ENCODE assay signal across 22 mouse cellular contexts in genomic region chr19:44502741-44503140, GRCm38 (mm10). TPM values are rescaled to one million over a fixed set of nuclear protein-coding genes. Genes with fewer than 3 reads are reported as not detected.
DNase-seq lines count a peak whose midpoint lies in the region; ATAC-seq and TF ChIP-seq lines count a peak whose summit lies in the region.
"Had no signal": no experiment of that assay in that cellular context is flagged by ENCODE, and none has a peak within 500 bp of the region (broad histone marks: within the 10 kb centered on the region; RNA-seq: fewer than 3 reads in every experiment).

No protein-coding gene starts in this region.

- H3K9me3 ChIP-seq in lung, embryonic 14.5 days (ENCODE audit: low read depth, low read length), result no peaks in the 10 kb centered on the region
- no peaks in the 10 kb centered on the region for H3K9me3 ChIP-seq in midbrain, embryonic 11.5 days (ENCODE audit: control insufficient read depth, low read length)
- no peaks in the 10 kb centered on the region for H3K9me3 ChIP-seq in midbrain, embryonic 13.5 days
- H3K9me3 ChIP-seq: embryonic facial prominence, embryonic 13.5 days; forebrain, embryonic 13.5 days; heart, embryonic 12.5 days; hindbrain, embryonic 15.5 days had no signal

- peak; percentile 49 for DNase-seq in gastrocnemius, adult 18-20 months (ENCODE audit: low spot score)
- DNase-seq in gastrocnemius, postnatal 4 days (ENCODE audit: low spot score in 2 of 2), result no peak
- peak; percentile 79 for DNase-seq in lung, embryonic 14.5 days
- no peak for DNase-seq in lung, adult 2 months
- peak; percentile 47 for DNase-seq in midbrain, embryonic 11.5 days (ENCODE audit: low spot score, missing footprints)
- no peak for DNase-seq in MN1 (ENCODE audit: low spot score)
- DNase-seq: adrenal gland, adult 2 months; adrenal gland, postnatal 25 days; cerebellum, adult 18-20 months; cerebellum, adult 9-11 months; cerebellum, postnatal 36 days had no signal

- no peak overlapping the region for H3K9ac ChIP-seq in lung, embryonic 14.5 days
- no peak overlapping the region for H3K9ac ChIP-seq in midbrain, embryonic 11.5 days (ENCODE audit: low read length)
- H3K9ac ChIP-seq in midbrain, embryonic 13.5 days (replicated peaks), result no peak overlapping the region
- H3K9ac ChIP-seq: embryonic facial prominence, embryonic 13.5 days; forebrain, embryonic 13.5 days; heart, embryonic 12.5 days; hindbrain, embryonic 15.5 days had no signal

- 0 out of 2 replicates have a peak, but pooled peaks cover 6% of the 10 kb centered on the region for H3K27me3 ChIP-seq in lung, embryonic 14.5 days (ENCODE audit: insufficient read depth, low read length)
- H3K27me3 ChIP-seq in midbrain, embryonic 11.5 days (ENCODE audit: control insufficient read depth, insufficient read depth, low read length), result peaks cover 94% of the 10 kb centered on the region
- H3K27me3 ChIP-seq in midbrain, embryonic 13.5 days, result peaks cover 96% of the 10 kb centered on the region

- no peaks in the 10 kb centered on the region for H3K36me3 ChIP-seq in lung, embryonic 14.5 days (ENCODE audit: insufficient read depth)
- no peaks in the 10 kb centered on the region for H3K36me3 ChIP-seq in midbrain, embryonic 11.5 days (ENCODE audit: control insufficient read depth, insufficient read depth, low read length)
- no peaks in the 10 kb centered on the region for H3K36me3 ChIP-seq in midbrain, embryonic 13.5 days
- H3K36me3 ChIP-seq: embryonic facial prominence, embryonic 13.5 days; heart, embryonic 12.5 days; hindbrain, embryonic 15.5 days had no signal

- no peak overlapping the region for H3K4me3 ChIP-seq in lung, embryonic 14.5 days (ENCODE audit: low read depth, low read length)
- H3K4me3 ChIP-seq in lung, adult 2 months (replicated peaks; ENCODE audit: extremely low read depth, low read depth, low read length), result no peak overlapping the region
- no peak overlapping the region for H3K4me3 ChIP-seq in midbrain, embryonic 11.5 days (ENCODE audit: low read depth, low read length)
- no peak overlapping the region for H3K4me3 ChIP-seq in midbrain, embryonic 13.5 days (replicated peaks)
- H3K4me3 ChIP-seq: embryonic facial prominence, embryonic 13.5 days; forebrain, embryonic 13.5 days; heart, embryonic 12.5 days; hindbrain, embryonic 15.5 days had no signal

- H3K4me2 ChIP-seq in lung, embryonic 14.5 days, result no peak overlapping the region
- no peak overlapping the region for H3K4me2 ChIP-seq in midbrain, embryonic 11.5 days
- H3K4me2 ChIP-seq in midbrain, embryonic 13.5 days (replicated peaks), result no peak overlapping the region
- H3K4me2 ChIP-seq: embryonic facial prominence, embryonic 13.5 days; forebrain, embryonic 13.5 days; heart, embryonic 12.5 days; hindbrain, embryonic 15.5 days had no signal

- 46% methylated on average over 4 of the region's 4 CpGs for WGBS in lung, embryonic 14.5 days
- WGBS in lung, adult 2 months, result 55% methylated on average over 4 of the region's 4 CpGs
- WGBS in midbrain, embryonic 11.5 days, result 85% methylated on average over 4 of the region's 4 CpGs
- WGBS in midbrain, embryonic 13.5 days, result 83% methylated on average over 4 of the region's 4 CpGs

- H3K27ac ChIP-seq in lung, embryonic 14.5 days (ENCODE audit: low read depth), result no peak overlapping the region
- no peak overlapping the region for H3K27ac ChIP-seq in midbrain, embryonic 11.5 days (ENCODE audit: low read depth, low read length)
- no peak overlapping the region for H3K27ac ChIP-seq in midbrain, embryonic 13.5 days
- H3K27ac ChIP-seq: embryonic facial prominence, embryonic 13.5 days; forebrain, embryonic 13.5 days; hindbrain, embryonic 15.5 days had no signal

- H3K4me1 ChIP-seq in lung, embryonic 14.5 days (ENCODE audit: insufficient read depth), result no peaks in the 10 kb centered on the region
- H3K4me1 ChIP-seq in lung, adult 2 months (ENCODE audit: control insufficient read depth, insufficient read depth, low read length), result no peaks in the 10 kb centered on the region
- H3K4me1 ChIP-seq in midbrain, embryonic 11.5 days (ENCODE audit: control insufficient read depth, insufficient read depth, low read length), result no peaks in the 10 kb centered on the region
- no peaks in the 10 kb centered on the region for H3K4me1 ChIP-seq in midbrain, embryonic 13.5 days (replicated peaks)
- H3K4me1 ChIP-seq: embryonic facial prominence, embryonic 13.5 days; forebrain, embryonic 13.5 days; hindbrain, embryonic 15.5 days had no signal

- TF ChIP-seq CTCF in lung, embryonic 14.5 days (IDR thresholded peaks at IDR 0.05; ENCODE audit: low read depth), result no peak
- TF ChIP-seq CTCF in lung, adult 2 months (IDR thresholded peaks at IDR 0.05; ENCODE audit: insufficient read depth, low read length), result no peak

- no peak for TF ChIP-seq POLR2A in lung, adult 2 months (IDR thresholded peaks at IDR 0.05; ENCODE audit: borderline replicate concordance, extremely low read depth, low read depth, low read length)

- peak; percentile 47 for ATAC-seq in lung, embryonic 14.5 days (ENCODE audit: insufficient read depth)
- no peak for ATAC-seq in midbrain, embryonic 11.5 days (ENCODE audit: low FRiP score)
- no peak for ATAC-seq in midbrain, embryonic 13.5 days
- ATAC-seq: forebrain, embryonic 13.5 days had no signal

RNA-seq across cellular contexts. Expression of gene Wnt8b, which starts 9.5 kb away (rescaled TPM):
- total RNA-seq in gastrocnemius, adult 18-20 months (2021), result not detected
- total RNA-seq in gastrocnemius, postnatal 4 days (2021), result not detected
- not detected in 2 replicates for polyA plus RNA-seq in lung, embryonic 14.5 days (2014; fragmentation: Nextera tagmentation; extraction: Ambion mirVana)
- polyA plus RNA-seq in lung, adult 2 months (2012; rRNA removed), result not detected in 2 replicates
- 7.9 and 13.9 TPM in 2 replicates for polyA plus RNA-seq in midbrain, embryonic 11.5 days (2014; fragmentation: Nextera tagmentation; extraction: Ambion mirVana)
- 8.0 and 11.8 TPM in 2 replicates for polyA plus RNA-seq in midbrain, embryonic 13.5 days (2015; fragmentation: Nextera tagmentation; extraction: Ambion mirVana)
- total RNA-seq: heart, postnatal 25 days had no signal
- polyA plus RNA-seq: C2C12; heart, embryonic 12.5 days had no signal

RNA-seq across cellular contexts. Expression of gene Sec31b, which starts 42.9 kb away (rescaled TPM):
- 10 to 100 TPM; 18.3 to 21.7 TPM for total RNA-seq in gastrocnemius, adult 18-20 months (2021)
- 1 to 10 TPM; 3.1 to 3.3 TPM for total RNA-seq in gastrocnemius, postnatal 4 days (2021)
- polyA plus RNA-seq in lung, embryonic 14.5 days (2014; fragmentation: Nextera tagmentation; extraction: Ambion mirVana), result 0.30 and 0.45 TPM in 2 replicates
- 3.6 TPM in 2 replicates for polyA plus RNA-seq in lung, adult 2 months (2012; rRNA removed)
- polyA plus RNA-seq in midbrain, embryonic 11.5 days (2014; fragmentation: Nextera tagmentation; extraction: Ambion mirVana), result 0.18 and 0.25 TPM in 2 replicates
- 0.17 and 0.41 TPM in 2 replicates for polyA plus RNA-seq in midbrain, embryonic 13.5 days (2015; fragmentation: Nextera tagmentation; extraction: Ambion mirVana)

RNA-seq across cellular contexts. Expression of gene Gm20538, which starts 49.9 kb away (rescaled TPM):
- not detected for total RNA-seq in gastrocnemius, adult 18-20 months (2021)
- not detected for total RNA-seq in gastrocnemius, postnatal 4 days (2021)
- not detected in 2 replicates for polyA plus RNA-seq in lung, embryonic 14.5 days (2014; fragmentation: Nextera tagmentation; extraction: Ambion mirVana)
- polyA plus RNA-seq in lung, adult 2 months (2012; rRNA removed), result not detected in 2 replicates
- polyA plus RNA-seq in midbrain, embryonic 11.5 days (2014; fragmentation: Nextera tagmentation; extraction: Ambion mirVana), result not detected in 2 replicates
- polyA plus RNA-seq in midbrain, embryonic 13.5 days (2015; fragmentation: Nextera tagmentation; extraction: Ambion mirVana), result not detected in 2 replicates
- total RNA-seq: adrenal gland, adult 2 months; adrenal gland, postnatal 25 days; heart, adult 8-10 months; heart, postnatal 25 days had no signal
- polyA plus RNA-seq: adrenal gland, adult 2 months; C2C12; embryonic facial prominence, embryonic 13.5 days; forebrain, embryonic 13.5 days; gonadal fat pad, adult 2 months; heart, embryonic 12.5 days; heart, embryonic 16.5 days; hindbrain, embryonic 11.5 days; hindbrain, embryonic 15.5 days had no signal

RNA-seq across cellular contexts. Expression of gene Ndufb8, which starts 52.5 kb away (rescaled TPM):
- 100 to 1,000 TPM; 929 to 979 TPM for total RNA-seq in gastrocnemius, adult 18-20 months (2021)
- 100 to 1,000 TPM; 534 to 566 TPM for total RNA-seq in gastrocnemius, postnatal 4 days (2021)
- polyA plus RNA-seq in lung, embryonic 14.5 days (2014; fragmentation: Nextera tagmentation; extraction: Ambion mirVana), result 544 and 562 TPM in 2 replicates
- polyA plus RNA-seq in lung, adult 2 months (2012; rRNA removed), result 251 and 363 TPM in 2 replicates
- polyA plus RNA-seq in midbrain, embryonic 11.5 days (2014; fragmentation: Nextera tagmentation; extraction: Ambion mirVana), result 443 and 490 TPM in 2 replicates
- polyA plus RNA-seq in midbrain, embryonic 13.5 days (2015; fragmentation: Nextera tagmentation; extraction: Ambion mirVana), result 546 and 548 TPM in 2 replicates

RNA-seq across cellular contexts. Expression of gene Hif1an, which starts 59.9 kb away (rescaled TPM):
- 100 to 1,000 TPM; 120 to 121 TPM for total RNA-seq in gastrocnemius, adult 18-20 months (2021)
- 100 to 1,000 TPM; 110 to 121 TPM for total RNA-seq in gastrocnemius, postnatal 4 days (2021)
- polyA plus RNA-seq in lung, embryonic 14.5 days (2014; fragmentation: Nextera tagmentation; extraction: Ambion mirVana), result 23.9 and 24.4 TPM in 2 replicates
- polyA plus RNA-seq in lung, adult 2 months (2012; rRNA removed), result 15.2 and 27.0 TPM in 2 replicates
- polyA plus RNA-seq in midbrain, embryonic 11.5 days (2014; fragmentation: Nextera tagmentation; extraction: Ambion mirVana), result 24.2 and 24.7 TPM in 2 replicates
- polyA plus RNA-seq in midbrain, embryonic 13.5 days (2015; fragmentation: Nextera tagmentation; extraction: Ambion mirVana), result 32.6 and 33.7 TPM in 2 replicates

Comparison
In these comparisons a context has a peak if more than half of its experiments do, and no peak if none do; other contexts are left out.
1. DNase-seq: peak in gastrocnemius, adult 18-20 months (single experiment), lung, embryonic 14.5 days (single experiment) and midbrain, embryonic 11.5 days (single experiment); none in gastrocnemius, postnatal 4 days (0 of 2), lung, adult 2 months (single experiment) and MN1 (single experiment).